Mouse (Mus musculus) liver, embryonic 15.5 days (tissue): ENCODE measurements around the gene Tsen54. TPM values are rescaled to one million over a fixed set of nuclear protein-coding genes. Genes with fewer than 3 reads are reported as not detected.

Source experiments
- ATAC-seq: fragments of 200-750 bp; cut with Nextera tagmentation; 2 replicates; pipeline ENCODE4 v1.8.0; 2017; ENCODE audit warnings: moderate number of reproducible peaks, mild to moderate bottlenecking, moderate library complexity; ENCODE audit not compliant: insufficient read depth
- H3K27ac ChIP-seq: fragments of 300-500 bp; sonication (generic); replicated peaks from 2 replicates; pipeline ENCODE4 v1.5.1; 2015; ENCODE audit warnings: mild to moderate bottlenecking, inconsistent platforms
- H3K27me3 ChIP-seq: fragments of 300-500 bp; sonication (generic); 2 replicates; pipeline ENCODE4 v1.6.1; 2015; ENCODE audit warnings: mild to moderate bottlenecking, inconsistent platforms
- H3K36me3 ChIP-seq: fragments of 300-500 bp; sonication (generic); replicated peaks from 2 replicates; pipeline ENCODE4 v1.6.1; 2015; ENCODE audit warnings: moderate library complexity, mild to moderate bottlenecking, inconsistent platforms
- H3K4me1 ChIP-seq: fragments of 300-500 bp; sonication (generic); replicated peaks from 2 replicates; pipeline ENCODE4 v1.6.1; 2015; ENCODE audit warnings: inconsistent platforms
- H3K4me2 ChIP-seq: fragments of 300-500 bp; sonication (generic); 2 replicates; pipeline ENCODE4 v1.6.1; 2015; ENCODE audit warnings: moderate library complexity, mild to moderate bottlenecking, inconsistent platforms
- H3K4me3 ChIP-seq: fragments of 300-500 bp; sonication (generic); replicated peaks from 2 replicates; pipeline ENCODE4 v1.5.1; 2015; ENCODE audit warnings: mild to moderate bottlenecking, inconsistent platforms
- H3K9ac ChIP-seq: fragments of 300-500 bp; sonication (generic); 2 replicates; pipeline ENCODE4 v1.6.1; 2015; ENCODE audit warnings: moderate library complexity, mild to moderate bottlenecking, inconsistent platforms
- H3K9me3 ChIP-seq: fragments of 300-500 bp; sonication (generic); replicated peaks from 2 replicates; pipeline ENCODE4 v1.6.1; 2016; ENCODE audit warnings: inconsistent platforms
- WGBS: fragments of 180-500 bp; shearing (Covaris S2); methylation state at CpG from one replicate; pipeline ENCODE4 v1.1.7; 2015; ENCODE audit warnings: mixed read lengths; ENCODE audit not compliant: insufficient replicate concordance; 5-methylcytosine and 5-hydroxymethylcytosine counted together
- microRNA-seq: library from miRNA; unstranded; fragments of <30 nt; microRNA quantifications from one replicate; pipeline ENCODE4, GENCODE M21; 2016
- polyA plus RNA-seq: library from polyadenylated mRNA; unstranded; fragments of >200 nt; fragmentation: Nextera tagmentation; extraction: Ambion mirVana; gene quantifications from 2 replicates; pipeline ENCODE4 v1.2.1, GENCODE M21; 2015

Tsen54 gene
- polyA plus RNA-seq, 1 experiment from 2014 or later, result 13.7 TPM

DNA sequence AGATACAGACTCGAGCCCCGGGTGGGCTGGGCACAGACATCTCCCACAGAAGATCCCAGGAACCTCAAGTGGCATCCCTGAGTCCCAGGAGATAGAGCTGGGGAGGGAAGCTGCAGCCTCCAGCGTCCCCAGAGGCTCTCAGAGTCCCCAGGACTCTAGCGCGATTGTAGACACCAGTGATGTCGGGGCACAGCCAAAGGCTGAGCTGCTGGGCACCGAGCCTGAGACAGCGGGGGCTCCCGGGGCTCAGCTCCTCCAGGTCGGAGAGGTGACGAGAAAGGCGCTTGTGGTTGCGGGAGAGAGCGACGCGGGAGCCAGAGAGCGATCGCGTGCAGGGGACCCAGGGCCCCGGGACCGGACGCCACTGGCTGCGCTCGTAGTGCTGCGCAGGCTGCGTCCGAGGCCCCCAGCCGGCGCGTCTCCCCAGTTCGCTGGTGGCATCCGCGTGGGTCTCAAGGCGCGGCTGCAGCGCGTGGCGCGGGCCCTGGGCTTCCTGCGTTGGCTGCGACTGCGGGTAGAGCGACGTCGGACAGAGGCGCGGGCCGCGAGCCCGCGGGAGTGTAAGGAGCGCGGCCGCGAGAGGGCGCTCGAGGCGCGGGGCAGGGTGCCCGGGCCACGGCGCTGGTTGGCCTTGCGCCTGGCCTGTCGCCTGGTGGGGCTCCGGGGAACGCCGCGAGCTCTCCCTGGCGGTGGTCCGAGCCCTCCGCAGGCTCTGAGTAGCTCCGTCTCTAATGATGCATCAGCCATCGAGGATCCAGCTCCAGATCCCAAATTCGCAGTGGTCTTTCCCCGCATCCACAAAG is 44.8 kb downstream of the Tsen54 start:
- H3K27ac ChIP-seq, result no peak overlapping the region
- no peaks in the 10 kb centered on the region for H3K9me3 ChIP-seq
- 0 out of 2 replicates have a peak, but pooled peaks cover 15% of the 10 kb centered on the region for H3K36me3 ChIP-seq
- H3K27me3 ChIP-seq, result peaks cover 76% of the 10 kb centered on the region
- H3K4me2 ChIP-seq, result peak overlapping the region; percentile 73
- peak overlapping the region; percentile 23; the same call in 1 of the 2 replicates for H3K9ac ChIP-seq
- peaks cover 17% of the 10 kb centered on the region for H3K4me1 ChIP-seq
- peak; percentile 75 for ATAC-seq
- WGBS, result 2% methylated on average over 75 of the region's 75 CpGs
- H3K4me3 ChIP-seq, result peak overlapping the region; percentile 46

DNA sequence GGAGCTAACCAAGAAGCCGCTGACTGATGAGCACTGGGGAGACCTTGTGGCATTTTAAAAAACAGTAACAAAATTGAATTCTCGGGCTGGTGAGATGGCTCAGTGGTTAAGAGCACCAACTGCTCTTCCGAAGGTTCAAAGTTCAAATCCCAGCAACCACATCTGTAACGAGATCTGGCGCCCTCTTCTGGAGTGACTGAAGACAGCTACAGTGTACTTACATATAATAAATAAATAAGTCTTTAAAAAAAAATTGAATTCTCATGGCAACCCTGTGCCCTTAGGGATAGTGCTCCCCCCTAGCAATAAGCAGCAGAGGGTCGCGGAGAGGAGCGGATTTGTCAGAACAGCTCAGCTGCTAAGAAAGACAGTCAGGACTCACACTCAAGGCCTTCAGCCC is 49.4 kb downstream of the Tsen54 start:
- H3K9me3 ChIP-seq, result no peaks in the 10 kb centered on the region
- peaks cover 68% of the 10 kb centered on the region for H3K27me3 ChIP-seq
- whole genome bisulfite sequencing, result 65% methylated on average over 8 of the region's 8 CpGs
- no peak overlapping the region for H3K4me3 ChIP-seq
- H3K27ac ChIP-seq, result no peak overlapping the region
- peaks cover 12% of the 10 kb centered on the region for H3K4me1 ChIP-seq
- no peak overlapping the region for H3K9ac ChIP-seq
- no peak for ATAC-seq
- no peak overlapping the region for H3K4me2 ChIP-seq
- H3K36me3 ChIP-seq, result no peaks in the 10 kb centered on the region

DNA sequence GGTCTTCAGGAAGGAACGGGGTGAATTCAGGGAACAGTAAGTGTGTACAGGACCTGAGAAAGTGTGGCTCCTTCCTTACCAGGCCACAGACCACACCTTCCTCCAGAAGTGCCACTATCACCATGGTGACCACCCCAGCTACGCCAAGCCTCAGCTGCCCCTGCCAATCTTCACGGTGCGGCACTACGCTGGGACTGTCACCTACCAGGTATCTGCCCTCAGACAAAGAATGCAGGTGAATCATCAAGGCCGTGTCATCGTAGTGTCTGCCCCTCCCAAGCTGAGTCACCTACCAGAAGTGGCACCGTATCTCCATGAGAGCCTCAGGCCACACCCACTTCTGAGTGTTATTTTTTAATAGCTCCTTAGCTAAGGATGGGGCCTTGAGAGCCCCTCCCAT is 54.9 kb downstream of the Tsen54 start:
- 28% methylated on average over 8 of the region's 8 CpGs for WGBS
- peaks cover 23% of the 10 kb centered on the region for H3K27me3 ChIP-seq
- peaks cover 23% of the 10 kb centered on the region for H3K4me1 ChIP-seq
- 0 out of 2 replicates have a peak overlapping the region, but pooled peaks have one; percentile 9 for H3K27ac ChIP-seq
- H3K36me3 ChIP-seq, result no peaks in the 10 kb centered on the region
- 0 out of 2 replicates have a peak, but pooled peaks have one; percentile 18 for ATAC-seq
- peak overlapping the region; percentile 13; the same call in 1 of the 2 replicates for H3K4me2 ChIP-seq
- H3K9me3 ChIP-seq, result no peaks in the 10 kb centered on the region
- no peak overlapping the region for H3K4me3 ChIP-seq
- no peak overlapping the region for H3K9ac ChIP-seq

DNA sequence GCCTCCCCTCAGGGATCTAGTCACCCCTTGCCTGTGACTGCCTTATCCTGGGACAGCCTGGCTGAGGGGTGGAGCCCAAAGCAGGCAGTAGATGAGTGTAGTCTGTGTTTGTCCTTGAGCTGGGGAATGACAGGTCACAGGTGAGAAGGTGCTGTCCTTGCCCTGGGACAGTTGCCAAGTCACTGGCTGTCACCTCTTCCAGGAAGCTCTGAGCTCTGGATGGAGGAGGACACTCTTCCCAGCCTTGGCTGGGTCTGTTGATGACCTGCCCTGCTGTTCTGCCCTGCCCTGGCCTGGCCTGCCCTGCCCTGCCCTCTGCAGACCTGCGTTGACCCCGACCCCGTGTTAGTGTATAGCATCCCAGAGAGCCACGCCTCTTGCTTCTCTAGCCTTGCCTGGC is 57.9 kb downstream of the Tsen54 start:
- WGBS, result 47% methylated on average over 4 of the region's 4 CpGs
- no peak overlapping the region for H3K4me3 ChIP-seq
- no peaks in the 10 kb centered on the region for H3K36me3 ChIP-seq
- H3K4me2 ChIP-seq, result no peak overlapping the region
- H3K9ac ChIP-seq, result no peak overlapping the region
- H3K27ac ChIP-seq, result no peak overlapping the region
- peaks cover 31% of the 10 kb centered on the region for H3K4me1 ChIP-seq
- H3K27me3 ChIP-seq, result peaks cover 6% of the 10 kb centered on the region; the same call in 1 of the 2 replicates
- no peaks in the 10 kb centered on the region for H3K9me3 ChIP-seq
- peak; percentile 53 for ATAC-seq

Small RNAs within 50 kb of the gene (microRNA-seq; reads per million reads assigned to microRNA genes)
- gene Mir5621, result not detected

Other genes starting within 250 kb of the Tsen54 start
- 49.5 and 51.3 TPM in 2 replicates for gene Mrps7, start 210.8 kb upstream of the Tsen54 start, polyA plus RNA-seq
- gene Gga3, start 210.7 kb upstream of the Tsen54 start, polyA plus RNA-seq, result 7.7 and 8.2 TPM in 2 replicates
- gene Mif4gd, start 201.8 kb upstream of the Tsen54 start, polyA plus RNA-seq, result 27.3 and 32.3 TPM in 2 replicates
- 10.4 and 10.9 TPM in 2 replicates for gene Slc25a19, start 186.4 kb upstream of the Tsen54 start, polyA plus RNA-seq
- 53.4 and 55.8 TPM in 2 replicates for gene Grb2, start 106.1 kb upstream of the Tsen54 start, polyA plus RNA-seq
- gene Tmem94, start 49.3 kb upstream of the Tsen54 start, polyA plus RNA-seq, result 9.9 and 10.1 TPM in 2 replicates
- gene Caskin2, start 1.1 kb upstream of the Tsen54 start, polyA plus RNA-seq, result 5.7 and 6.7 TPM in 2 replicates
- 11.9 and 16.2 TPM in 2 replicates for gene Llgl2, start 9.3 kb downstream of the Tsen54 start, polyA plus RNA-seq
- gene Myo15b, start 43.7 kb downstream of the Tsen54 start, polyA plus RNA-seq, result 0.45 and 0.46 TPM in 2 replicates
- 37.8 and 40.0 TPM in 2 replicates for gene Smim5, start 85.2 kb downstream of the Tsen54 start, polyA plus RNA-seq
- 2.7 and 3.3 TPM in 2 replicates for gene Smim6, start 97.3 kb downstream of the Tsen54 start, polyA plus RNA-seq
- gene Sap30bp, start 118.6 kb downstream of the Tsen54 start, polyA plus RNA-seq, result 13.0 and 15.0 TPM in 2 replicates
- gene Recql5, start 118.8 kb downstream of the Tsen54 start, polyA plus RNA-seq, result 8.1 and 10.9 TPM in 2 replicates
- 0.18 and 0.31 TPM in 2 replicates for gene Itgb4, start 160.0 kb downstream of the Tsen54 start, polyA plus RNA-seq
- gene Galk1, start 198.0 kb downstream of the Tsen54 start, polyA plus RNA-seq, result 168 and 190 TPM in 2 replicates
- 540 and 595 TPM in 2 replicates for gene H3f3b, start 213.2 kb downstream of the Tsen54 start, polyA plus RNA-seq
- gene Unk, start 215.6 kb downstream of the Tsen54 start, polyA plus RNA-seq, result 10.1 and 11.6 TPM in 2 replicates